Mouse (Mus musculus) lung, postnatal 0 days (tissue): ENCODE data around the gene Pum2.

Experiments used
- CTCF ChIP-seq: IDR thresholded peaks from 2 replicates; pipeline ENCODE4 v1.5.1; 2016; ENCODE audit warnings: antibody characterized with exemption, mild to moderate bottlenecking
- EP300 ChIP-seq: IDR thresholded peaks from 2 replicates; pipeline ENCODE4 v1.6.1; 2016; ENCODE audit warnings: antibody characterized with exemption, mild to moderate bottlenecking, control low read depth

- no peak for TF ChIP-seq CTCF
- TF ChIP-seq EP300 = no peak
Observed at GRCm38 (mm10) chr12:8634306-8634705, 39.6 kb upstream of the Pum2 start.
